Mouse (Mus musculus): ENCODE measurements at regions not wholly inside any gene's neighbourhood (a gene's known extent, or its start where the extent isn't known, plus 50 kb on each side); places are given as distances from the start of the nearest gene placed in this dataset.

GRCm38 (mm10) chr9:6645796-6646309 lies 376.2 kb upstream of the Ddi1 start:
- ATAC-seq (replicated peaks in 1 of 2; ENCODE audit: insufficient read depth in 1 of 2, low FRiP score in 2 of 2, low TSS enrichment in 1 of 2, low read depth in 1 of 2, poor library complexity in 2 of 2, severe bottlenecking in 2 of 2) = no peak

- no peak for ATAC-seq (replicated peaks in 1 of 2; ENCODE audit: insufficient read depth in 1 of 2, low FRiP score in 2 of 2, low TSS enrichment in 1 of 2, low read depth in 1 of 2, poor library complexity in 2 of 2, severe bottlenecking in 2 of 2)
These were observed 375.7 kb upstream of the Ddi1 start for GRCm38 (mm10) chr9:6645321-6645720.

DNA sequence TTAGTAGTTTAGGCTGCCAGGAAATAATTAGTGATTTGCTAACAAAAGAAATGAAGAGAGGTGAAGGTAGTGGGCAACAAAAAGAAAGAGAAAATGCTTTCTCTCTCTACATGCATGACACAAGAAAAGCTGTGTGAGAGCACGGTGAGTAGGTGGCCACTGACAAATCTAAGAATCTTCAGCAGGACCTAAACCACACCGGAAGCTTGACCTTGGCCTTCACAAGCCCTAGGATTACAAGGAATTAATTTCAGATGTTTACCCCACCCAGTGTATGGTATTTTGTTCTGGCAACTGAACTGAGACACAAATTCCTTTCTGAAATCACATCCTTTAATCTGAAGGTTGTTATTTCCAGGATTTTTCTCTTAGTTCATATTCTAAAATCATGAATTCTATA lies 347.5 kb upstream of the Ddi1 start:
- ATAC-seq (replicated peaks in 1 of 2; ENCODE audit: insufficient read depth in 1 of 2, low FRiP score in 2 of 2, low TSS enrichment in 1 of 2, low read depth in 1 of 2, poor library complexity in 2 of 2, severe bottlenecking in 2 of 2) = no peak

- no peak for ATAC-seq (replicated peaks in 1 of 2; ENCODE audit: insufficient read depth in 1 of 2, low FRiP score in 2 of 2, low TSS enrichment in 1 of 2, low read depth in 1 of 2, poor library complexity in 2 of 2, severe bottlenecking in 2 of 2)
These were observed 339.6 kb upstream of the Ddi1 start for GRCm38 (mm10) chr9:6609284-6609627.

GRCm38 (mm10) chr9:6608428-6609283 lies 339.0 kb upstream of the Ddi1 start:
- ATAC-seq (replicated peaks in 1 of 2; ENCODE audit: insufficient read depth in 1 of 2, low FRiP score in 2 of 2, low TSS enrichment in 1 of 2, low read depth in 1 of 2, poor library complexity in 2 of 2, severe bottlenecking in 2 of 2) = no peak
